In genomic region chr2:121270521-121271235, GRCm38 (mm10) we compare ENCODE assay signal across 7 mouse cellular contexts. TPM values are rescaled to one million over a fixed set of nuclear protein-coding genes. Genes with fewer than 3 reads are reported as not detected.
A peak's percentile ranks its signal among the peaks of the same experiment; 100 is the strongest.
DNase-seq lines count a peak whose midpoint lies in the region; ATAC-seq lines count a peak whose summit lies in the region.

No protein-coding gene starts in this region.

- H3K4me1 ChIP-seq in neural tube, embryonic 11.5 days (ENCODE audit: control insufficient read depth, insufficient read depth, low read length), result peaks cover 17% of the 10 kb centered on the region
- H3K4me1 ChIP-seq in hindbrain, embryonic 16.5 days (ENCODE audit: control insufficient read depth, insufficient read depth, low read depth, low read length), result peaks cover 31% of the 10 kb centered on the region
- H3K4me1 ChIP-seq in midbrain, embryonic 15.5 days, result peaks cover 45% of the 10 kb centered on the region

- DNase-seq in neural tube, embryonic 11.5 days (ENCODE audit: low spot score), result no peak
- DNase-seq in neural tube, embryonic 10.5 days (ENCODE audit: extremely low spot score, low spot score), result no peak
- DNase-seq in embryo, embryonic 11.5 days (ENCODE audit: low read depth, low spot score), result peak; percentile 54
- DNase-seq in adrenal gland, adult (ENCODE audit: inconsistent age in 2 of 2, low spot score in 1 of 2), result no peak
- no peak for DNase-seq in right cerebral cortex, adult 2 months (ENCODE audit: low spot score in 2 of 2)

- peak; percentile 76 for ATAC-seq in neural tube, embryonic 11.5 days (ENCODE audit: insufficient read depth, low FRiP score, low TSS enrichment)
- peak; percentile 88 for ATAC-seq in hindbrain, embryonic 16.5 days
- peak; percentile 87 for ATAC-seq in midbrain, embryonic 15.5 days (replicated peaks)

- H3K4me2 ChIP-seq in neural tube, embryonic 11.5 days (ENCODE audit: low read depth), result peak overlapping the region; percentile 44
- peak overlapping the region; percentile 76 for H3K4me2 ChIP-seq in hindbrain, embryonic 16.5 days (ENCODE audit: low read length)
- H3K4me2 ChIP-seq in midbrain, embryonic 15.5 days, result peak overlapping the region; percentile 65

- H3K9ac ChIP-seq in neural tube, embryonic 11.5 days (ENCODE audit: low read length), result peak overlapping the region; percentile 84
- H3K9ac ChIP-seq in hindbrain, embryonic 16.5 days (ENCODE audit: low read depth, low read length), result peak overlapping the region; percentile 93
- H3K9ac ChIP-seq in midbrain, embryonic 15.5 days, result peak overlapping the region; percentile 91

- H3K4me3 ChIP-seq in neural tube, embryonic 11.5 days (ENCODE audit: low read depth, low read length), result peak overlapping the region; percentile 98
- H3K4me3 ChIP-seq in hindbrain, embryonic 16.5 days (ENCODE audit: low read length), result peak overlapping the region; percentile 87
- H3K4me3 ChIP-seq in midbrain, embryonic 15.5 days, result peak overlapping the region; percentile 78

- peaks cover 5% of the 10 kb centered on the region; the same call in 1 of the 2 replicates for H3K36me3 ChIP-seq in neural tube, embryonic 11.5 days (ENCODE audit: control insufficient read depth, insufficient read depth, low read length)
- H3K36me3 ChIP-seq in hindbrain, embryonic 16.5 days (ENCODE audit: control insufficient read depth, insufficient read depth, low read length), result peaks cover 11% of the 10 kb centered on the region
- H3K36me3 ChIP-seq in midbrain, embryonic 15.5 days (replicated peaks), result peaks cover 7% of the 10 kb centered on the region; the same call in 1 of the 2 replicates

- WGBS in neural tube, embryonic 11.5 days, result 3% methylated on average over 33 of the region's 35 CpGs
- WGBS in hindbrain, embryonic 16.5 days, result under 1% methylated on average over 34 of the region's 35 CpGs
- WGBS in midbrain, embryonic 15.5 days, result 0% methylated on average over 34 of the region's 35 CpGs

- peak overlapping the region; percentile 90 for H3K27ac ChIP-seq in neural tube, embryonic 11.5 days (ENCODE audit: low read depth, low read length)
- peak overlapping the region; percentile 98 for H3K27ac ChIP-seq in hindbrain, embryonic 16.5 days (ENCODE audit: low read depth, low read length)
- peak overlapping the region; percentile 98 for H3K27ac ChIP-seq in midbrain, embryonic 15.5 days

- H3K27me3 ChIP-seq in neural tube, embryonic 11.5 days (ENCODE audit: control insufficient read depth, insufficient read depth, low read length), result no peaks in the 10 kb centered on the region
- no peaks in the 10 kb centered on the region for H3K27me3 ChIP-seq in hindbrain, embryonic 16.5 days (replicated peaks; ENCODE audit: control insufficient read depth, insufficient read depth, low read length)
- H3K27me3 ChIP-seq in midbrain, embryonic 15.5 days (replicated peaks), result no peaks in the 10 kb centered on the region

- no peaks in the 10 kb centered on the region for H3K9me3 ChIP-seq in neural tube, embryonic 11.5 days (ENCODE audit: control insufficient read depth, low read length)
- no peaks in the 10 kb centered on the region for H3K9me3 ChIP-seq in hindbrain, embryonic 16.5 days (ENCODE audit: control insufficient read depth, low read length)
- no peaks in the 10 kb centered on the region for H3K9me3 ChIP-seq in midbrain, embryonic 15.5 days

RNA-seq across cellular contexts. Expression of gene Trp53bp1, which starts 0.5 kb away (rescaled TPM):
- 143 and 151 TPM in 2 replicates for polyA plus RNA-seq in neural tube, embryonic 11.5 days (2014; fragmentation: Nextera tagmentation; extraction: Ambion mirVana)
- polyA plus RNA-seq in hindbrain, embryonic 16.5 days (2015; fragmentation: Nextera tagmentation; extraction: Ambion mirVana), result 134 and 146 TPM in 2 replicates
- 186 and 214 TPM in 2 replicates for polyA plus RNA-seq in midbrain, embryonic 15.5 days (2015; fragmentation: Nextera tagmentation; extraction: Ambion mirVana)

RNA-seq across cellular contexts. Expression of gene Map1a, which starts 18.7 kb away (rescaled TPM):
- 17.5 and 19.2 TPM in 2 replicates for polyA plus RNA-seq in neural tube, embryonic 11.5 days (2014; fragmentation: Nextera tagmentation; extraction: Ambion mirVana)
- polyA plus RNA-seq in hindbrain, embryonic 16.5 days (2015; fragmentation: Nextera tagmentation; extraction: Ambion mirVana), result 29.6 and 46.5 TPM in 2 replicates
- polyA plus RNA-seq in midbrain, embryonic 15.5 days (2015; fragmentation: Nextera tagmentation; extraction: Ambion mirVana), result 22.5 and 27.1 TPM in 2 replicates
